Mouse (Mus musculus) urinary bladder, adult 2 months (tissue): ENCODE data around the gene Ttc9b. TPM values are rescaled to one million over a fixed set of nuclear protein-coding genes. Genes with fewer than 3 reads are reported as not detected.

Experiments
- DNase-seq: peaks from one replicate; pipeline ENCODE4 v3.0.0; 2022; ENCODE audit warnings: low spot score
- polyA plus RNA-seq: library from polyadenylated mRNA; depleted of rRNA; stranded (reverse); fragments of >200 nt; gene quantifications from 2 replicates; pipeline ENCODE4 v1.2.3, GENCODE M21; 2012; rRNA removed

Gene Ttc9b
- polyA plus RNA-seq, 1 experiment: not detected

- DNase-seq: no peak
These were observed 34.1 kb downstream of the Ttc9b start for GRCm38 (mm10) chr7:27687836-27688235.

GRCm38 (mm10) chr7:27688246-27688788, 34.6 kb downstream of the Ttc9b start:
- DNase-seq: no peak

- peak; percentile 67 for DNase-seq
These were observed 35.3 kb downstream of the Ttc9b start, which contains the start of gene Zfp607b for GRCm38 (mm10) chr7:27688815-27689612. Zfp607b (plus strand) TSS chr7:27689340.

GRCm38 (mm10) chr7:27691076-27691475, 37.4 kb downstream of the Ttc9b start:
- no peak for DNase-seq

- DNase-seq: no peak
These were observed 43.0 kb downstream of the Ttc9b start for GRCm38 (mm10) chr7:27696711-27697110.

Other genes with a start within 250 kb of the Ttc9b start
- gene Sptbn4, start 206.2 kb upstream of the Ttc9b start, polyA plus RNA-seq: 0.53 and 0.74 TPM in 2 replicates
- gene Blvrb, start 205.9 kb upstream of the Ttc9b start, polyA plus RNA-seq: 46.5 and 51.3 TPM in 2 replicates
- 22.0 and 29.1 TPM in 2 replicates for gene Sertad3, start 180.1 kb upstream of the Ttc9b start, polyA plus RNA-seq
- gene Sertad1, start 167.0 kb upstream of the Ttc9b start, polyA plus RNA-seq: 36.2 and 37.2 TPM in 2 replicates
- gene Prx, start 154.6 kb upstream of the Ttc9b start, polyA plus RNA-seq: 4.6 and 4.9 TPM in 2 replicates
- gene Hipk4, start 130.6 kb upstream of the Ttc9b start, polyA plus RNA-seq: 1.4 and 1.7 TPM in 2 replicates
- 85.8 and 97.5 TPM in 2 replicates for gene Pld3, start 100.7 kb upstream of the Ttc9b start, polyA plus RNA-seq
- gene 2310022A10Rik, start 100.7 kb upstream of the Ttc9b start, polyA plus RNA-seq: 16.7 and 17.1 TPM in 2 replicates
- gene Akt2, start 62.4 kb upstream of the Ttc9b start, polyA plus RNA-seq: 78.4 and 96.7 TPM in 2 replicates
- gene Map3k10, start 20.7 kb downstream of the Ttc9b start, polyA plus RNA-seq: 14.7 and 18.1 TPM in 2 replicates
- 2.3 and 2.5 TPM in 2 replicates for gene Zfp607b, start 35.4 kb downstream of the Ttc9b start, polyA plus RNA-seq
- 6.3 and 8.1 TPM in 2 replicates for gene Zfp60, start 77.5 kb downstream of the Ttc9b start, polyA plus RNA-seq
- gene Zfp626, start 153.3 kb downstream of the Ttc9b start, polyA plus RNA-seq: 4.3 and 5.3 TPM in 2 replicates
- gene Zfp59, start 184.7 kb downstream of the Ttc9b start, polyA plus RNA-seq: 3.8 TPM in 2 replicates
- gene Zfp607a, start 203.6 kb downstream of the Ttc9b start, polyA plus RNA-seq: 3.1 and 3.3 TPM in 2 replicates